Mouse (Mus musculus) thymus, postnatal 14 days (tissue): ENCODE measurements around the gene Ramp3.
A peak's percentile ranks its signal among the peaks of the same experiment; 100 is the strongest.

Source experiments
- DNase-seq: peaks from one replicate; pipeline ENCODE4 v3.0.0; 2021

Gene Ramp3

GRCm38 (mm10) chr11:6670826-6671225 lies 12.5 kb downstream of the Ramp3 start:
- no peak for DNase-seq

- DNase-seq: no peak
Observed at GRCm38 (mm10) chr11:6674701-6675100, 16.4 kb downstream of the Ramp3 start.

GRCm38 (mm10) chr11:6675402-6675801 lies 17.1 kb downstream of the Ramp3 start:
- no peak for DNase-seq

- DNase-seq: no peak
Observed at GRCm38 (mm10) chr11:6676641-6677040, 18.3 kb downstream of the Ramp3 start.

GRCm38 (mm10) chr11:6677530-6677929 lies 19.2 kb downstream of the Ramp3 start:
- no peak for DNase-seq

GRCm38 (mm10) chr11:6679694-6680396 lies 21.5 kb downstream of the Ramp3 start:
- peak; percentile 60 for DNase-seq

- peak; percentile 67 for DNase-seq
Observed at GRCm38 (mm10) chr11:6680397-6680818, 22.1 kb downstream of the Ramp3 start.

- DNase-seq: no peak
Observed at GRCm38 (mm10) chr11:6684741-6685140, 26.4 kb downstream of the Ramp3 start.

GRCm38 (mm10) chr11:6688888-6689287 lies 30.6 kb downstream of the Ramp3 start:
- DNase-seq: no peak

GRCm38 (mm10) chr11:6692341-6692740 lies 34.0 kb downstream of the Ramp3 start:
- DNase-seq: no peak

GRCm38 (mm10) chr11:6694114-6694513 lies 35.8 kb downstream of the Ramp3 start:
- no peak for DNase-seq

- DNase-seq: peak; percentile 44
Observed at GRCm38 (mm10) chr11:6695176-6695575, 36.9 kb downstream of the Ramp3 start.

GRCm38 (mm10) chr11:6696551-6696950 lies 38.2 kb downstream of the Ramp3 start:
- no peak for DNase-seq

GRCm38 (mm10) chr11:6697751-6698150 lies 39.4 kb downstream of the Ramp3 start:
- DNase-seq: no peak

GRCm38 (mm10) chr11:6698281-6698680 lies 40.0 kb downstream of the Ramp3 start:
- no peak for DNase-seq

- DNase-seq: no peak
Observed at GRCm38 (mm10) chr11:6702258-6702657, 43.9 kb downstream of the Ramp3 start.

GRCm38 (mm10) chr11:6704851-6705250 lies 46.5 kb downstream of the Ramp3 start:
- DNase-seq: peak; percentile 42

GRCm38 (mm10) chr11:6705516-6705915 lies 47.2 kb downstream of the Ramp3 start:
- DNase-seq: no peak

GRCm38 (mm10) chr11:6706796-6707195 lies 48.5 kb downstream of the Ramp3 start:
- no peak for DNase-seq

- no peak for DNase-seq
Observed at GRCm38 (mm10) chr11:6708437-6708836, 50.1 kb downstream of the Ramp3 start.

- DNase-seq: no peak
Observed at GRCm38 (mm10) chr11:6710409-6710808, 52.1 kb downstream of the Ramp3 start.

GRCm38 (mm10) chr11:6720746-6721145 lies 62.4 kb downstream of the Ramp3 start:
- DNase-seq: no peak

GRCm38 (mm10) chr11:6726921-6727320 lies 68.6 kb downstream of the Ramp3 start:
- DNase-seq: no peak
